Mouse (Mus musculus): ENCODE data around the gene Fastkd1. TPM values are rescaled to one million over a fixed set of nuclear protein-coding genes. Genes with fewer than 3 reads are reported as not detected.
"Not testable (repeated sequence)": the region's sequence is repeated elsewhere in the genome, so short reads cannot be mapped to it uniquely, and the experiment has no call there.

Fastkd1 gene
- polyA plus RNA-seq, 1 experiment from 2014 or later: 22.3 TPM

- Histone ChIP-seq H3K4me1 (replicated peaks; ENCODE audit: control insufficient read depth, insufficient read depth, low read length) (no peaks in the 10 kb centered on the region), H3K9ac (ENCODE audit: low read length) (no peak overlapping the region), H3K4me3 (ENCODE audit: low read depth, low read length) (no peak overlapping the region), H3K27ac (ENCODE audit: low read depth, low read length) (no peak overlapping the region), H3K36me3 (ENCODE audit: control insufficient read depth, insufficient read depth, low read length) (no peaks in the 10 kb centered on the region; the same call in 1 of the 2 replicates), H3K4me2 (ENCODE audit: low read depth, low read length, severe bottlenecking) (no peak overlapping the region), H3K27me3 (ENCODE audit: control insufficient read depth, insufficient read depth, low read length) (no peaks in the 10 kb centered on the region), H3K9me3 (ENCODE audit: control insufficient read depth, low read length) (no peaks in the 10 kb centered on the region)
- no peak for DNase-seq (ENCODE audit: low spot score)
- 90% methylated on average over 13 of the region's 13 CpGs for WGBS
- no peak for ATAC-seq (replicated peaks; ENCODE audit: low FRiP score)
These were observed 49.4 kb downstream of the Fastkd1 start for GRCm38 (mm10) chr2:69663827-69664476.

- DNase-seq (ENCODE audit: low spot score): no peak
- Histone ChIP-seq H3K9me3 (ENCODE audit: control insufficient read depth, low read length) (no peaks in the 10 kb centered on the region), H3K4me2 (ENCODE audit: low read depth, low read length, severe bottlenecking) (no peak overlapping the region), H3K36me3 (ENCODE audit: control insufficient read depth, insufficient read depth, low read length) (no peaks in the 10 kb centered on the region; the same call in 1 of the 2 replicates), H3K9ac (ENCODE audit: low read length) (no peak overlapping the region), H3K4me1 (replicated peaks; ENCODE audit: control insufficient read depth, insufficient read depth, low read length) (no peaks in the 10 kb centered on the region), H3K4me3 (ENCODE audit: low read depth, low read length) (no peak overlapping the region), H3K27ac (ENCODE audit: low read depth, low read length) (no peak overlapping the region), H3K27me3 (ENCODE audit: control insufficient read depth, insufficient read depth, low read length) (no peaks in the 10 kb centered on the region)
- no peak for ATAC-seq (replicated peaks; ENCODE audit: low FRiP score)
- 97% methylated on average over 4 of the region's 4 CpGs for WGBS
These were observed 54.0 kb downstream of the Fastkd1 start for GRCm38 (mm10) chr2:69659326-69659725.

DNA sequence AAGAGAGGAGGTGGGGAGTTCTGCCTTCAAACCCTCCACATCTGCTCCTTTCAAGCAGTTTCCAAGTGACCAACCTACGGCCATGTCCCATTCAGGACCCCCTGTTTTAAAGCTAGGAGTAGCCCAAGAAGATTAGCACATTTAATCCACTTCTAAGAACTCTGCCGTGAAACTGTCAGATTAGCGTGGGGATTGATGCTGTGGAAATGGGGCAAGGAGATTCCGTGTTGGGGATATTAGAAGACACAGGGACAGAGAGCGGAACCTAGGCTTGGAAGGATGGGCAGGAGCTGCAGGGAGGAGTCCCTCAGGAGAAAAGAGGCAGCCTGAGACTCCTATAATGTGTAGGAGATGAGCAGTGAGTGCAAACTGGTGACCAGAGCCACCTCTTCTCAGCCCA, 63.6 kb downstream of the Fastkd1 start:
- DNase-seq (ENCODE audit: low spot score): no peak

GRCm38 (mm10) chr2:69646726-69647490, 66.4 kb downstream of the Fastkd1 start, which contains the start of gene Bbs5:
Gene Bbs5 (plus strand): TSS chr2:69647171.
- ATAC-seq (replicated peaks; ENCODE audit: low FRiP score) (peak; percentile 92), DNase-seq (ENCODE audit: low spot score) (peak; percentile 93)
- no peaks in the 10 kb centered on the region for H3K9me3 ChIP-seq (ENCODE audit: control insufficient read depth, low read length)
- H3K4me3 ChIP-seq (ENCODE audit: low read depth, low read length): peak within 1 kb of the TSS; percentile 49
- WGBS: 3% methylated on average over 43 of the region's 43 CpGs
- H3K36me3 ChIP-seq (ENCODE audit: control insufficient read depth, insufficient read depth, low read length): no peaks in the 10 kb centered on the region
- H3K4me1 ChIP-seq (replicated peaks; ENCODE audit: control insufficient read depth, insufficient read depth, low read length): no peaks in the 10 kb centered on the region
- H3K27ac ChIP-seq (ENCODE audit: low read depth, low read length): no peak within 1 kb of the TSS
- no peaks in the 10 kb centered on the region for H3K27me3 ChIP-seq (ENCODE audit: control insufficient read depth, insufficient read depth, low read length)
- peak within 1 kb of the TSS; percentile 46 for H3K9ac ChIP-seq (ENCODE audit: low read length)
- H3K4me2 ChIP-seq (ENCODE audit: low read depth, low read length, severe bottlenecking): peak within 1 kb of the TSS; percentile 44

More for the DNA sequence above, 63.6 kb downstream of the Fastkd1 start:
- H3K36me3 ChIP-seq (ENCODE audit: control insufficient read depth, insufficient read depth, low read length): no peaks in the 10 kb centered on the region
- no peak overlapping the region for H3K4me2 ChIP-seq (ENCODE audit: low read depth, low read length, severe bottlenecking)
- H3K9ac ChIP-seq (ENCODE audit: low read length): no peak overlapping the region
- H3K27me3 ChIP-seq (ENCODE audit: control insufficient read depth, insufficient read depth, low read length): no peaks in the 10 kb centered on the region
- no peak for ATAC-seq (replicated peaks; ENCODE audit: low FRiP score)
- no peak overlapping the region for H3K4me3 ChIP-seq (ENCODE audit: low read depth, low read length)
- H3K9me3 ChIP-seq (ENCODE audit: control insufficient read depth, low read length): no peaks in the 10 kb centered on the region
- 77% methylated on average over 5 of the region's 5 CpGs for WGBS
- no peaks in the 10 kb centered on the region for H3K4me1 ChIP-seq (replicated peaks; ENCODE audit: control insufficient read depth, insufficient read depth, low read length)
- H3K27ac ChIP-seq (ENCODE audit: low read depth, low read length): no peak overlapping the region

- ATAC-seq (replicated peaks; ENCODE audit: low FRiP score) (no peak), DNase-seq (ENCODE audit: low spot score) (no peak)
- H3K4me3 ChIP-seq (ENCODE audit: low read depth, low read length): no peak overlapping the region
- no peak overlapping the region for H3K9ac ChIP-seq (ENCODE audit: low read length)
- no peaks in the 10 kb centered on the region for H3K4me1 ChIP-seq (replicated peaks; ENCODE audit: control insufficient read depth, insufficient read depth, low read length)
- 92% methylated on average over 11 of the region's 11 CpGs for WGBS
- H3K4me2 ChIP-seq (ENCODE audit: low read depth, low read length, severe bottlenecking): no peak overlapping the region
- no peaks in the 10 kb centered on the region for H3K36me3 ChIP-seq (ENCODE audit: control insufficient read depth, insufficient read depth, low read length)
- H3K9me3 ChIP-seq (ENCODE audit: control insufficient read depth, low read length): no peaks in the 10 kb centered on the region
- no peak overlapping the region for H3K27ac ChIP-seq (ENCODE audit: low read depth, low read length)
- no peaks in the 10 kb centered on the region for H3K27me3 ChIP-seq (ENCODE audit: control insufficient read depth, insufficient read depth, low read length)
These were observed 68.2 kb downstream of the Fastkd1 start for GRCm38 (mm10) chr2:69644968-69645617.

- H3K4me1 ChIP-seq (replicated peaks; ENCODE audit: control insufficient read depth, insufficient read depth, low read length): no peaks in the 10 kb centered on the region
- no peak overlapping the region for H3K4me2 ChIP-seq (ENCODE audit: low read depth, low read length, severe bottlenecking)
- no peak for DNase-seq (ENCODE audit: low spot score)
These were observed 73.2 kb downstream of the Fastkd1 start for GRCm38 (mm10) chr2:69640100-69640499.

GRCm38 (mm10) chr2:69637989-69638388, 75.3 kb downstream of the Fastkd1 start:
- H3K4me3 ChIP-seq (ENCODE audit: low read depth, low read length); H3K4me1 ChIP-seq (replicated peaks; ENCODE audit: control insufficient read depth, insufficient read depth, low read length); H3K4me2 ChIP-seq (ENCODE audit: low read depth, low read length, severe bottlenecking); H3K9ac ChIP-seq (ENCODE audit: low read length); H3K36me3 ChIP-seq (ENCODE audit: control insufficient read depth, insufficient read depth, low read length); H3K27ac ChIP-seq (ENCODE audit: low read depth, low read length); ATAC-seq (replicated peaks; ENCODE audit: low FRiP score); H3K9me3 ChIP-seq (ENCODE audit: control insufficient read depth, low read length); H3K27me3 ChIP-seq (ENCODE audit: control insufficient read depth, insufficient read depth, low read length); DNase-seq (ENCODE audit: low spot score): not testable (repeated sequence)
- WGBS: 79% methylated on average over 7 of the region's 7 CpGs

More at GRCm38 (mm10) chr2:69640100-69640499, 73.2 kb downstream of the Fastkd1 start:
- no peak overlapping the region for H3K9ac ChIP-seq (ENCODE audit: low read length)
- H3K9me3 ChIP-seq (ENCODE audit: control insufficient read depth, low read length): no peaks in the 10 kb centered on the region
- no peak overlapping the region for H3K27ac ChIP-seq (ENCODE audit: low read depth, low read length)
- no peak overlapping the region for H3K4me3 ChIP-seq (ENCODE audit: low read depth, low read length)
- ATAC-seq (replicated peaks; ENCODE audit: low FRiP score): 0 out of 2 replicates have a peak, but pooled peaks have one; percentile 18
- no peaks in the 10 kb centered on the region for H3K27me3 ChIP-seq (ENCODE audit: control insufficient read depth, insufficient read depth, low read length)
- WGBS: 60% methylated on average over 10 of the region's 10 CpGs
- no peaks in the 10 kb centered on the region for H3K36me3 ChIP-seq (ENCODE audit: control insufficient read depth, insufficient read depth, low read length)
